Comparison of ENCODE assay signal across 8 mouse cellular contexts in genomic region chr12:55836199-55836951, GRCm38 (mm10). TPM values are rescaled to one million over a fixed set of nuclear protein-coding genes. Genes with fewer than 3 reads are reported as not detected.
A peak's percentile ranks its signal among the peaks of the same experiment; 100 is the strongest.
DNase-seq lines count a peak whose midpoint lies in the region; ATAC-seq lines count a peak whose summit lies in the region.

Gene Brms1l (plus strand): TSS chr12:55836324.

- DNase-seq in adipocyte (ENCODE audit: low spot score), result peak; percentile 98
- DNase-seq in embryo, embryonic 10 days (ENCODE audit: low spot score), result peak; percentile 99
- DNase-seq in gastrocnemius, postnatal 10 days, result peak; percentile 89
- DNase-seq in left cerebral cortex, postnatal 10 days (ENCODE audit: extremely low spot score in 1 of 2, low spot score in 2 of 2), result peak; percentile 97 to 99
- peak; percentile 95 for DNase-seq in right cerebral cortex, postnatal 25 days
- DNase-seq in urinary bladder, postnatal 4 days (ENCODE audit: low spot score in 2 of 2), result peak; percentile 94 to 96

- peak; percentile 98 for ATAC-seq in inflammation-experienced regulatory T-cells, adult 6 months
- peak; percentile 99 for ATAC-seq in megakaryocyte-erythroid progenitor cell, adult 5-6 weeks (replicated peaks; ENCODE audit: low FRiP score, low TSS enrichment, poor library complexity, severe bottlenecking)

- intact Hi-C loops in left cerebral cortex, postnatal 10 days (cut with DNase I), result loop anchor here (10.0 kb wide), 2 partner anchors 332 to 522 kb away; no protein-coding TSS in a partner anchor

RNA-seq across cellular contexts. Expression of gene Brms1l, which starts in this region (rescaled TPM):
- 10 to 100 TPM; 15.4 to 22.2 TPM for total RNA-seq in gastrocnemius, postnatal 10 days (2021)
- polyA plus RNA-seq in inflammation-experienced regulatory T-cells, adult 6 months (2017; shearing (Covaris generic)), result 10 to 100 TPM in 2 of 3 experiments, 1 to 10 TPM in 1; 9.6 to 14.3 (median 14.1) TPM
- 10 to 100 TPM; 57.7 to 65.7 TPM for total RNA-seq in left cerebral cortex, postnatal 10 days (2021)
- total RNA-seq in megakaryocyte-erythroid progenitor cell, adult 5-6 weeks (2014; fragmentation: Nextera tagmentation), result 31.9 and 32.3 TPM in 2 replicates
- 29.2 and 33.6 TPM in 2 replicates for total RNA-seq in megakaryocyte-erythroid progenitor cell, adult 5-6 weeks (2017)

Comparison
In these comparisons a context has a peak if more than half of its experiments do, and no peak if none do; other contexts are left out.
1. Peak in every context shown above with its lines: DNase-seq and ATAC-seq.